Mouse (Mus musculus) urinary bladder, postnatal 36 days (tissue): Measurements from ENCODE around the gene Creb3l4.
"Not testable (repeated sequence)": the region's sequence is repeated elsewhere in the genome, so short reads cannot be mapped to it uniquely, and the experiment has no call there.

Experiments
- DNase-seq, 2 experiments: peaks; one replicate each; pipeline ENCODE4 v3.0.0; 2022; ENCODE audit warnings: low spot score in 2 of 2, mixed read lengths in 1 of 2

Gene Creb3l4

DNA sequence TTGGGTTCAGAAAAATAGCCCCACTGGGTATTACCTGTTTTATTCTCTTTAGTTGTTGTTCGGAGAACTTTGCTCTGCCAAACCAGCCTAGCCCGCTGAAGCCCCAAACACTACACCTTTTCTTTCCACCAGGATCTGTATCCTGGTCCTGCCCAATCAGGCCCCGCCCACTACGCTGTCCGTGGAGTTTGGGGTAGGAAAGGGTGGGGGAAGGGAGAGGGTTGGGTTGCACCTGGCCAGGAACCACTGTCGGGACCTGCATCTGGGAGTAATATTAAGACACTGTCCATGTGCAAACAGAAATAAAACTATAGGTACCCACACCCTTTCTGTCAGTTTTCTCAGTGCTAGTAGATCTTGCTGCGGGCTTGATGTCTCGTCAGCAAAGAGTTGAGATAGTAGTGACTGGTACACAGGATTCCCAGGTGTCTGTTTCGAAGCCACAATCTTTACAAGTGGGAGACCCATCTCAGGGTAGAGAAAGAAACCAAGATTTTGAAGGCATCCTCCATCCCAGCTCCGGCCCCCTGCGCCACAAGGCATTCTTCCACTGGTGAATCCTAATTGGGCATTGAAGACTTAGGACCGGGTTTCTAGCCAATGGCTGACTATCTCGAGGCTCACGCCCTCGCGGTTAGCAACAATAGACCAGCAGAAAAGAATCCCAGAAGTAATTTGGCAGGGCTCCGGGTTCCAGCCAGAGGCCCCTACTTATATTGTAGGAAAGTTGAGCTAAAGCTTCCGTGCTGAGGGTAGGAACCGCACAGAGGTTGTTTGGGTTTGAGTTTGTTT is at the start of gene Creb3l4:
Creb3l4 (minus strand) TSS at position 529 of the 792 bp plus-strand sequence.
- peak in 1 of 2 experiments; percentile 32 for DNase-seq

GRCm38 (mm10) chr3:90292345-90293275 is 49.3 kb upstream of the Creb3l4 start, which contains the start of gene Gatad2b:
TSS of gene Gatad2b (plus strand) at chr3:90293178.
- peak; percentile 98 for DNase-seq

GRCm38 (mm10) chr3:90291982-90292344 is 48.7 kb upstream of the Creb3l4 start:
- no peak for DNase-seq

DNA sequence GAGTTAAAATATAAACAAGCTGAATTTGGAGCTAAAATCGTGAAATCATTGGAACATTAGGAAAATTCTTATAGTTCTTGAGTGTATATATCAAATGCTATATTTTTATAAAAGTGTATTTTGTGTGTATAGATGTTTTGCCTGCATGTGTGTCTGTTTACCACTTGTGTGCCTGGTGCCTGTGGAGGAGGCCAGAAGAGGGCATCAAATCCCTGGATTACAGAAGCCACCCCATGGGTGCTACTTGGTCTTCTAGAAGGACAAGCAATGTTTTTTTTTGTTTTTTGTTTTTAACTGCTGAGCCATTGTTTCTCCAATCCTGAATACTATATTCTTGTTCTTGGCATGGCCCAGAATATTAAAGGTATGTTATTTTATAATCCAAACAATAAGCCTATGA is 47.3 kb upstream of the Creb3l4 start:
- DNase-seq = no peak

DNA sequence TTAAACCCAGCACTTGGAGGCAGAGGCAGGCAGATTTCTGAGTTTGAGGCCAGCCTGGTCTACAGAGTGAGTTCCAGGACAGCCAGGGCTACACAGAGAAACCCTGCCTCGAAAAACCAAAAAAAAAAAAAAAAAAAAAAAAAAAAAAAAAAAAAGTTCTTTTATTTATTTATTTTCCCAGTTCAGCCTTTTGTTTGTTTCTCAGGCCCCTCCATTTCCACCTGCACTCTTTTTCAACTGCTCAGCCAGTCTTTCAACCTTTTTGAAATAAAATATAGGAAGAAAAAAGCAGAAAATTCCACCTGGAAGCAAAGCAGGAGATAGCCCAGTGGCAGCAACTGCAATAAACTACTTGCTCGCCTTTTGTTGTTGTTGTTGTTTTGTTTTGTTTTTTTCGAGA is 46.1 kb upstream of the Creb3l4 start:
- not testable (repeated sequence) for DNase-seq

DNA sequence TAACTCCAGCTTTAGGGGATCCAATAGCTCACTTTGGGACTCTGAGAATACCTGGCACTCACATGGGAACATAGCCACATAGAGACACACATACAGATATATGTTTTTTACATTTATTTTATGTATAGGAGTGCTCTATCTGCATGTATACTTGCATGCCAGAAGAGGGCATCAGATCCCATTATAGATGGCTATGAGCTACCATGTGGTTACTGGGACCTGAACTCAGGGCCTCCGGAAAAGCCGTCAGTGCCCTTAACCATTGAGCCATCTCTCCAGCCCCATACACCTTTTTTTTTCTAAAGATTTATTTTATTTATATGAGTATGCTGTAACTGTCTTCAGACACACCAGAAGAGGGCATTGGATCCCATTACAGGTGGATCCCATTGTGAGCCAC is 40.8 kb upstream of the Creb3l4 start:
- no peak for DNase-seq

- no peak for DNase-seq
These were observed 37.4 kb upstream of the Creb3l4 start for GRCm38 (mm10) chr3:90280708-90281107.

DNA sequence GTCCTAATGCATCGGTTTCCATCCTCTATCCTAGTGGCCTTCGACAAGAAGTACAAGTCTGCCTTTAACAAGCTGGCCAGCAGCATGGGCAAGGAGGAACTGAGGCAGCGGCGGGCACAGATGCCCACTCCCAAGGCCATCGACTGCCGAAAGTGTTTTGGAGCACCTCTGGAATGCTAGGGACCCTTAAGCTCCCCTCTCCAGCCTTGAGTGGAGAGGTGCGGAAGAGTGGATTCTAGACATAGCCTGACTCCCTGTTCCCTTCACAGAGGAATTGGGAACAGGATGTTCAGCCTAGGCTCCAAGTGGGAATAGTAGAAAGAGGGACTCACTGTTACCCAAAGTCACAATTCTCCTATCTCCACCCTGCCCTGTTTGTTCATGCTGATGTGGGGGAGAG is 36.4 kb upstream of the Creb3l4 start:
- no peak for DNase-seq

DNA sequence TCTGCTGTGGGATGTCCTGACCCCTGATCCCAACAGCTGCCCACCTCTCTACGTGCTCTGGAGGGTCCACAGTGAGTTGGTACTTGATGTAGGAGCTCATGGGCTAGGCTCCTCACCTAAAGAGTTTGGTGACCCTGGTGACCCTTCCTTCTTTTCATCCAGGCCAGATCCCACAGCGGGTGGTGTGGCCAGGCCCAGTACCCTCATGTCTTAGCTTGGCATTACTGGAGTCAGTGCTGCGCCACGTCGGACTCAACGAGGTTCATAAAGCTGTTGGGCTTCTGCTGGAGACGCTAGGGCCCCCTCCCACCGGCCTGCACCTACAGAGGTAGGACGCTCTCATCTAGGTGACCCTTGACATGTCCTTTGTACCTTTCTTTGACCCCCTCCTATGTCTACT is 35.9 kb upstream of the Creb3l4 start:
- DNase-seq = no peak

GRCm38 (mm10) chr3:90278211-90278610 is 34.9 kb upstream of the Creb3l4 start:
- no peak for DNase-seq

DNA sequence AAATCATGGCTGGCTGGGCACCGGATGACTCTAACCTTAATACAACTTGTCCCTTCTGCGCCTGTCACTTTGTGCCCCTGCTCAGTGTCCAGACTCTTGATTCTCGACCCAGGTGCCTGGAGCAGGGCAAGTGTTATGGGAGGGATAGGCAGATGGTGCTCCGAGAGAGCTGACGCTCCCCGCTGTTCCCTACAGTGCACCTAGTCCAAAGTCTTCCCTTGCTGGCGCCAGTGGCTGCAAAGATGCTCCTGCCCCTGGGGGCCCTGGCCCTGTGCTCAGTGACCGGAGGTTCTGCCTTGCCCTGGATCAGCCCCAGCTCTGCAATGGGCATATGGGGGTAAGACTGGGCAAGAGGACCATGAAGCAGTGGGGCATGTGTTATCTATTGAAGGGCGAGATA is 34.5 kb upstream of the Creb3l4 start:
- no peak for DNase-seq

GRCm38 (mm10) chr3:90276858-90277257 is 33.5 kb upstream of the Creb3l4 start:
- no peak for DNase-seq

- DNase-seq = no peak
These were observed 32.0 kb upstream of the Creb3l4 start for GRCm38 (mm10) chr3:90275286-90275685.

DNA sequence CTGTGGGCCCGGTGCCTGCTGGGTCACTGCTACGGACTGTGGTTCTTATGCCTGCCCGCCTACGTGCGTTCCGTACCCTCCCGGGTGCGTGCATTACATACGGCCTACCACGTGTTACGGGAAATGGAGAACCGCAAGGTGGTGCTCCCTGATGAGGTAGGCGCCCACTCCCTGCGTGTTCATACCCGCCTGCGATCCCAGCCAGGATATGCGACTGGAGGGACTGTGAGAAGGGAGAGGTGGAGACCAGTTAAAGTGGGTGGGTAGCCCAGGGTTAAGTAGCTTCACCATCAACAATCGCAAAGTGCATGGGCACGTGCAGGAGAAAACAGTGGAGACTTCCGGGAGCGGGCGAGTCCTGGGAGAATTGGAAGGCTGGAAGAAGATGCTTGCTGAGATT is 30.5 kb upstream of the Creb3l4 start:
- no peak for DNase-seq

GRCm38 (mm10) chr3:90272170-90272569 is 28.9 kb upstream of the Creb3l4 start:
- no peak for DNase-seq

- DNase-seq = no peak
These were observed 27.5 kb upstream of the Creb3l4 start for GRCm38 (mm10) chr3:90270784-90271183.

DNA sequence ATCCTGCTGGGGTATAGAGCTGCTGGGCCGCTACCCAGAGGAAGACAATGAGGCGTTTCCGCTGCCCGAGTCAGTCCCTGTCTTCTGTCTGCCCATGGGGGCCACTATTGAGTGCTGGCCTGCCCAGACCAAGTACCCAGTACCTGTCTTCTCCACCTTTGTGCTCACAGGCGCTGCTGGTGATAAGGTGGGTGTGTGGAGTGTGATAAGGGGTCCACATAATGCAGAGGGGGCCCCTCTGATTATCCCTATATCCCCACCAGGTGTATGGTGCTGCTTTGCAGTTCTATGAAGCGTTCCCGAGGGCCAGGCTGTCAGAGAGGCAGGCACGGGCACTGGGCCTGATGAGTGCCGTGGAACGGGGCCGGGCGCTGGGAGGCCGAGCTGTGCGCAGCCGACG is 25.7 kb upstream of the Creb3l4 start:
- no peak for DNase-seq

DNA sequence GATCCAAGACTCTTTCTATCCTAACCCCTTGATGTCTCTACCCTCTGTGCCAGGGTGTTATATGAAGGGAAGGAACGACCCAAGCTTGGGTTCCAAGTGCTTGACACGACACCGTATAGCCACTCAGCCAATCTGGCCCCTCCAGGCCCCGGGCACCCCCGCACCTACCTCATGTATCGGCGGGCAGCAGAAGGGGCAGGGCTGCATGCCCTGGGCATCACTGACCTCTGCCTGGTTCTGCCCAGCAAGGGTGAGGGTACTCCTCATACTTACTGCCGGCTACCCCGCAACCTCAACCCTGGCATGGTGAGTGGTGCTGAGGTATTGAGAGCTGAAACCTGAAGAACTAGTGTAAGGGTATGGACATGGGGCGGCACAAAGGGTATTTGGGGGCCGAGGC is 24.9 kb upstream of the Creb3l4 start:
- DNase-seq = no peak

DNA sequence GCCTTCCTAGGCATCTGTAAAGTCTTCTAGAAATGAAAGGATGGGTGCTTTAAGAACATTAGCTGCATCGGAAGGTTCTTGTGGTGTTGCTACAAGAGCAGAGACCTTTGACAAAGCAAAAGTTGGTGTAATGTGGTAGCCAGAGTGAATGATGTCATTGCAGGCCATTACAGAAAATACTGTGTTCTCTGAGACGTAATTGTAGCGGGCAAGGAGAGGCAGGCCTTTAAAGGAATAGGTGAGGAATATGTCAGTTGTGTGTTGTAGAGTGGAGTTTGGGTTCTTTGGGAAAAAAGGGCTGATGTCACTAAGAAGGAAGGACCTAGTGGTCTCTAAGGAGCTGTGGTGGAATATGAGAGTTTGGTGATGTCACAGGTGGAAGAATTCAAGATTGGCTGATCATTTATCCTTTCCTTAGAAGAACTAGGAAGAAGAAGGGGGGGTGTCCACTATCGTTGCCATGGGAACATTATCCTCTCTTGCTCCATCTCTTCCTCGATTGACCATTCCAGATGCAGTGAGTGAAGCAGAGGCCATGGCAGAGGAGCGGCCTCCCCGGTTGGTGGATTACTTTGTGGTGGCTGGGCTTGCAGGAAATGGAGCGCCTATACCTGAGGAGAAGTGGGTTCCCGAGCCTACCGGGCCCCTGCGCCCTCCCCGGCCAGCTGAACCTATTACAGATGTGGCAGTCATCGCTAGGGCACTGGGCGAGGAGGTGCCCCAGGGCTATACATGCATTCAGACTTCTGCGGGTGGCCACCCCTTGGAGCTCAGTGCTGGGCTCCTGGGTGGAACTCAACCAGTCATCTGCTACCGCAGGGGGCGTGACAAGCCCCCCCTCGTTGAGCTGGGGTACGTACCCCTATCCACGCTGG is 23.8 kb upstream of the Creb3l4 start:
- DNase-seq = no peak

DNA sequence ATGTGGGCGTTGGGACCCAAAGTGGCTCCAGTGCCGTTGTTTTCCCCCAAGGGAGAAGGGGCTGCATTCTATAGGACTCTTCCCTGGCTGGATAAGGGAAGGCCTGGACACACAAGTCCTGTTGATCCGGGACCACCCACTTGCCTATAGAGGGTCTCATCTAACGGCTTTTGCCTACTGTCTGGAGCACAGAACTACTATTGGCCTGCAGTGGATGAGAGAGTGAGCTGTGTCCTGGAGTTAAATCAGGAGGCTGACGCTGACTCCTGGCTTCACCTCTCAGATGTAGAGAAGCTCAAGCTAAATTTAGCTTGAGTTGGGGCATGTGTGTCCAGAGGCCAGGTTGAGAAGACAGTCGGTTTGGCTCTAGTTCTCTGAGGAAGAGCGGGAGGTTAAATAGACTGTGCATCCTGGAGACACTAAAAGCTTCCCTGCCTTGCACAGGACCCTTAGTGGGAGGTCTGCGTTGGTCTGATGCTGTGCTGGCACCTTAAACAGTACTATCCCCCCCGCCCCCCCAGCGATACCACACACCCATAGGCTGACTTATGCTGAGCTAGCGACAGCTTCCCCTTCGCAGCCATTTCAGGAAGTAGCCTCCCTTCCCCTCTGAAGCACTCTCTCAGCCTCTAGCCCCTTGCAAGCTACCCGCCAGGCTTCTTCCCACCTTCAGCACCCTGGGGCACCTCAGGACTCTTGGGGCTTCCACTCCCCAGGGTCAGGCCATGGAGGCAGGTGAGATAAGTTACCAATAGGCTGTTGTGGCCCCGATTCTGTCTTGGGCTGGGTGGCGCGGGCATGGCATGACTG is 22.8 kb upstream of the Creb3l4 start:
- no peak for DNase-seq
